Mouse (Mus musculus) testis, adult 2 months (tissue): Measurements from ENCODE around the gene Acvr2b.

Experiments
- CTCF ChIP-seq: fragments of 200-500 bp; IDR thresholded peaks from 2 replicates; pipeline ENCODE4 v1.5.1; 2012; ENCODE audit warnings: low read depth, mild to moderate bottlenecking, inconsistent platforms, low read length, moderate library complexity; ENCODE audit not compliant: control insufficient read depth, insufficient read depth, insufficient replicate concordance
- POLR2A ChIP-seq: fragments of 200-500 bp; IDR thresholded peaks from 2 replicates; pipeline ENCODE4 v1.6.1; 2012; ENCODE audit warnings: low read depth, mild to moderate bottlenecking, inconsistent platforms, low read length, moderate library complexity; ENCODE audit not compliant: control insufficient read depth

DNA sequence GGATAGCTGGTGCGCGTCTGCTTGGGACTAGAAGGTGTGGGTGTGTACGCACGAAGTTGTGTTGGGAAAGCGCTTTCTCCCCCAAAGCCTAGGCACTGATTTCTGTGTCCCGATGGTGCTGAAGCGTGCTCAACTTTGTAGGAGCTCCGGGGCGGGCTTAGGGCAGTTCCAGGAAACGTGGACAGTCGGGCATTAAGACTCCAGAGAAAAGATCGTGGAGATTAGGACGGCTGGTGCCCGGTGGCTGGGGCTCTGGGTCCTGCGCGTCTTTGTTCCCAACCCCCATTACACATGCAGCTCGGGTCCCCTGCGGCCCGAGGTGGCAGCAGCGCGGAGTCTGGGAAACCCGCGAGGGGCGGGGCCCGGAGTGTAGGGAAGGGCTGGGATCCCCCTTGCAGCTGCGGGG, 1.3 kb downstream of the Acvr2b start:
- TF ChIP-seq CTCF (no peak), POLR2A (no peak)
